Mouse (Mus musculus) heart, adult 8-10 months (tissue): ENCODE results near the gene Rhov. TPM values are rescaled to one million over a fixed set of nuclear protein-coding genes. Genes with fewer than 3 reads are reported as not detected.

Source experiments
- DNase-seq: peaks from one replicate; pipeline ENCODE4 v3.0.0; 2022; ENCODE audit warnings: low spot score
- total RNA-seq, 4 experiments: library from RNA; stranded (reverse); gene quantifications; 2 replicates each; pipeline ENCODE4 v1.2.4; 2022

The Rhov gene
- total RNA-seq, 4 experiments from 2014 or later, result not detected

DNA sequence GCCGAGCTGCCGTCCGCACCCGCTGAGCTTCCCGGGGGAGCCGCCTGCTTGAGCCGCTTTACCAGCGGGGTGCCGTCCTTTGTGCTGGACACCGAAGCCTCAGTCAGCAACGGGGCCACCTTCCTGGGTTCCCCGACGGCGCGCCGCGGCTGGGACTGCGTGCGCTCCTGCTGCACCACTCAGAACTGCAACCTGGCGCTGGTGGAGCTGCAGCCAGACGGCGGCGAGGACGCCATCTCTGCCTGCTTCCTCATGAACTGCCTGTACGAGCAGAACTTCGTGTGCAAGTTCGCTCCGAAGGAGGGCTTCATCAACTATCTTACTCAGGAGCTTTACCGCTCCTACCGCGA is 33.2 kb downstream of the Rhov start:
- no peak for DNase-seq

DNA sequence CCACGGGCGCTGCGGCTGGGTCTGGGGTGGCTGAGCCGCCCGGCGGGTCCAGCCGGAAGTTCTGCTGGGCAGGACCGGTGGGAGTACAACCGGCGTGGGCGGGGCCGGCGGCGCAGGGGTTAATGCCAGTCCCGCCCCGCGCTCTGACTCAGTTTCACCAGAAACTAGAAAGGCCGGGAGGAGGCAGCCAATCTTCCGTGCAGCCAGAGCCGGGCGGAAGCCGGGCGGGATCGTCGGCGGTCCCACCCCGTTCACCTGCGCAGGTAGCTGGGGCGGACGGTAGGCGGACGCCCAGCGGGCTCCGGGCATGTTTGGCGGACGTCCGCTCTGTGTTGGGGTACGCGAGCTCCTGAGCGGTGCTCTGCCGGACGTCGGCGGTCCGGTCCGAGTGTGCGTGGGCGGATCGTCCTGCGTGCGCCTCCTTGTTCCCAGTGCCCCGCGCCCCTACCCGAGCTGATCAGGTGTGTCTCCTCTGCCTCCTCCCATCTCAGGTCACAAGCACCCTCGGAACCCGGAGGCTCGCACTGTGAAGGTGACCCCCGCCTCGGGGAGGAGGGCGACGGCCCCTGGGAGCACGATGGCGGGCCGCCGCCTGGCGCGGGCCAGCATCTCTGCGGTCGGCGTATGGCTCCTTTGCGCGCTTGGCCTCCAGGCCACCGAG is 33.7 kb downstream of the Rhov start, which contains the start of gene Spint1:
Gene Spint1, plus strand, starts transcription at position 153 of the 661 bp plus-strand sequence.
- no peak for DNase-seq

DNA sequence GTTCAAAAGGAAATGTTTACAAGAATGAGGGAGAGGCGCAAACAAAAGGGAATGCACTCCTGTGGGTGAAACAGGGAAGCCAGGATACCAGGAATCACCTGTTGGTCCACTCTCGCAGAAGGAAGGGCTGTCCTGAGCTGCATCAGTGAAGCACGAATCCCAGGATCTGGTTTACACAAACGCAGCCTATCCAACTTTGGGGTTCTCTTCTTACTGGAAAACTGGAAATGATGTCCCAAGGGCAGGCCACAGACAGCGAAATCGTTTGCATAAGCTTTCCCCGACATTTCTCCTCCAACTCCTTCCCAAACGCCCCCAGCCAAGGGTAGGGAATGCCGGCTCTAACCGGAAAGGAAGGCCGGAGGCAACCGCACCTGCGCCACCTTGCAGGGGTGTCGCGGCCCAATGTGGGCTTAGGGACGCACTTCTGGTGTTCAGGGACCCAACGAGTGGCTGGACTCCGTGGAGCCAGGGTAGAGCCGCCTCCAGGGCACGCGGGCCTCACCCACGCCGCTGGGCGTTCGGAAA is 34.3 kb downstream of the Rhov start:
- no peak for DNase-seq

DNA sequence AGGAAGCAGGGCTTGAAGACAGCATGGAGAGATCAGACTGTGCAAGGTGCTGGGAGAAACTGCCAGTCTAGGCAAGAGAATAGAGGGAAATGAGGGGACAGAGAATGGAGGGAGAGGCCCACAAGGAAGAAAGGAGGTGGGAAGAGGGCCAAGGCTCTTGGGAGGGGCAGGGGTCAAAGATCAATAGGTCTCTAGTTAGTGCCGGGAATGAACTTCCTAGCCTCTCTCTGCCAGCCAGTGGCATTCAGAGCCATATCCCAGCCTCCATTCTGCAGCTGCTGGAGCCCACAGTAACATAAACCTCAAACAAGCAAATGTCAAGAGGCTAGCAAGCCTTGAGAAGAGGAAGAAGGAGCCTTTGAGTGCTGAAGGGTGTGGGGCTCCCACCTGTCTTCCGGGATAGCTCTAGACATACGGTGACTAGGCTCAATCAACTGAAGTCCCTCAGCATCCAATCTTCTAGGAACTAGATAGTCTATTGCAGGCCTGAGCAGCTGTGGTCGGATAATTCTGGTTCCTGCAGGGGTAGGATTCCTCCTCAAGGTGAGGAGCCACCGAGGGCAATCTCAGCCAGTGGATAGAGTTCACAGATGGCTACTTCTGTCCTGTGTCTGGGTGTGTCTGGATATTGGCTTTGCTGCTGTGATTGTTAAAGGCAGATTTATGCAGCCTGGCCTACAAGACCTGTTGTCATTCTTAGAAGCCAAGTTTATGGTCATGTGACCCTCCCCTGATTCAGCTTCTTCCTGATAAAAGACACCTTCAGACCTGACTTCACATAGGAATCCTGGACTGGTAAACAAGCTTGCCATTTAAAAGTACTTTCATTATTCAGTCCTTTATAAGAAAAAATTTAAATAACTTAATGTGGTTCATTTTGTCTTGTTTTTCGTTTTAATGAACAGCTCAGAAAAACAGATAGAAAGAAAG is 41.0 kb downstream of the Rhov start, which contains the start of gene Ppp1r14d:
Gene Ppp1r14d, minus strand, starts transcription at position 132 of the 930 bp plus-strand sequence.
- DNase-seq, result no peak

Other genes starting within 250 kb of the Rhov start
- gene Ccdc32, start 241.9 kb downstream of the Rhov start, total RNA-seq, result 10 to 100 TPM in 3 of 4 experiments, 1 to 10 TPM in 1; 9.5 to 13.6 (median 11.9) TPM
- gene Rpusd2, start 236.5 kb downstream of the Rhov start, total RNA-seq, result 1 to 10 TPM; 4.2 to 4.7 (median 4.5) TPM
- gene Knl1, start 224.2 kb downstream of the Rhov start, total RNA-seq, result under 1 TPM; 0.12 to 0.92 (median 0.24) TPM
- gene Rad51, start 158.5 kb downstream of the Rhov start, total RNA-seq, result under 1 TPM; 0.22 to 0.60 (median 0.28) TPM
- 10 to 100 TPM; 15.3 to 25.2 (median 17.5) TPM for gene Rmdn3, start 114.2 kb downstream of the Rhov start, total RNA-seq
- 10 to 100 TPM; 10.9 to 12.5 (median 11.4) TPM for gene Gchfr, start 103.5 kb downstream of the Rhov start, total RNA-seq
- gene Gm14137, start 96.8 kb downstream of the Rhov start, total RNA-seq, result not detected
- gene Zfyve19, start 62.7 kb downstream of the Rhov start, total RNA-seq, result 10 to 100 TPM in 2 of 4 experiments, 1 to 10 TPM in 2; 7.8 to 14.3 (median 10.0) TPM
- gene Dnajc17, start 62.5 kb downstream of the Rhov start, total RNA-seq, result 10 to 100 TPM in 1 of 4 experiments, 1 to 10 TPM in 3; 7.6 to 11.2 (median 9.0) TPM
- not detected for gene Ppp1r14d, start 41.4 kb downstream of the Rhov start, total RNA-seq
- under 1 TPM in 1 of 4 experiments, not detected in 3; 0.14 TPM for gene Spint1, start 33.9 kb downstream of the Rhov start, total RNA-seq
- gene Vps18, start 17.5 kb upstream of the Rhov start, total RNA-seq, result 10 to 100 TPM; 12.5 to 14.0 (median 13.6) TPM
- 10 to 100 TPM; 12.1 to 18.7 (median 18.6) TPM for gene Dll4, start 54.5 kb upstream of the Rhov start, total RNA-seq
- gene Chac1, start 80.0 kb upstream of the Rhov start, total RNA-seq, result 10 to 100 TPM in 1 of 4 experiments, 1 to 10 TPM in 3; 2.8 to 15.4 (median 5.2) TPM
- gene Ino80, start 206.4 kb upstream of the Rhov start, total RNA-seq, result 10 to 100 TPM; 11.5 to 12.9 (median 12.0) TPM